Mouse (Mus musculus): ENCODE results near the gene Hectd2. TPM values are rescaled to one million over a fixed set of nuclear protein-coding genes. Genes with fewer than 3 reads are reported as not detected.

Gene Hectd2
- polyA plus RNA-seq, 1 experiment, result 2.6 TPM

DNA sequence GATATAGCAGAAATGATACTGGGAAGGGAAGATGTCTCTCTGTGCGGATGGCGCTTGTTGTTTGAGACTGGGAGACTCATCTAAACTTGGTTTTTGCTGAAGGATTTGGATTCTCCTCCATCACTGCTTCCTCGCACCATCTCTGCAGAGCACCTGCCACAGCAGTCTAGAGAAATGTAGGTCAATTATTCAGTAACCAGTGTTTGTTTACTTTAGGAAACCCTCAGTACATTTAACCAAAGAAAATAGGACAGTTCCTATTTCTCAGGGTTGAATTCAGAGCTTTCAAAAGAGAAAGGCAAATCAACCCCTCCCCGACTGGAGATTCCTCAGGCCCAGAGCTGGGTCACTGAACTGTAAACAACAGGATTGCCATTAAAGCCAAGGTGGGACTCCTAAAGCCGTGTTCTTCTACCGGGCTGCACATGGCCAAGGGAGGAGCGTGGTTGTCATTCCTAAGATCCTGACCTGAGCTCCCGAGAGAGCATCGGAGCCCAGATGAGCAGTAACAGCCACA, 75.0 kb downstream of the Hectd2 start:
- no peak overlapping the region for H3K27ac ChIP-seq (ENCODE audit: control insufficient read depth, insufficient read depth, low read length)
- no peaks in the 10 kb centered on the region for H3K4me1 ChIP-seq (replicated peaks; ENCODE audit: control insufficient read depth, insufficient read depth, low read length)
- H3K36me3 ChIP-seq (ENCODE audit: control insufficient read depth, insufficient read depth, low read length), result no peaks in the 10 kb centered on the region
- DNase-seq, result no peak
- no peak overlapping the region for H3K4me3 ChIP-seq (ENCODE audit: control insufficient read depth, insufficient read depth, low read length)
- 92% methylated on average over 9 of the region's 9 CpGs for WGBS
- no peaks in the 10 kb centered on the region for H3K27me3 ChIP-seq (ENCODE audit: control insufficient read depth, insufficient read depth, low read length)
- TF ChIP-seq POLR2A (IDR thresholded peaks at IDR 0.05; ENCODE audit: control insufficient read depth, extremely low read depth, insufficient read depth, low read length, poor library complexity) (no peak), CTCF (IDR thresholded peaks at IDR 0.05; ENCODE audit: borderline replicate concordance, control insufficient read depth, extremely low read depth, insufficient read depth, low read length, poor library complexity) (no peak)

DNA sequence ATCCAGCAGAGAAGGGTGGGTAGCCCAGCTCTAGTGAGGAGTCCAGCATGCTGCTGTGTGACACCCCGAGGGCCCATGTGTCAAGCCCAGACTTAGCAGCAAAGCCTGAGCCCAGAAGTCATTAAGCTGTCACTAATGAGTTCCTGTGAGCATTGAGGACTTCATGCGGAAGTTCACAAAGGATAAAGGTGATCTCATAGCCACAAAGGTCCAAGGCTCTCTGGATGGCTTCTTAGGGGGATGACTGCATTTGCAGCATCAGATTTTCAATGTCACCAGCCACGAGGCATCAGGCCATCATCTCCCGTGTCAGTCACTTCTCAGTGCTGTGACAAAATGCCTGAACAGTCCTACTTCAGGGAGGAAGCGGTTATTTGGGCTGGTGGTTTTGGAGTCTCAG, 75.9 kb downstream of the Hectd2 start:
- no peaks in the 10 kb centered on the region for H3K4me1 ChIP-seq (replicated peaks; ENCODE audit: control insufficient read depth, insufficient read depth, low read length)
- 85% methylated on average over 5 of the region's 5 CpGs for WGBS
- no peak overlapping the region for H3K4me3 ChIP-seq (ENCODE audit: control insufficient read depth, insufficient read depth, low read length)
- no peak for DNase-seq
- H3K27ac ChIP-seq (ENCODE audit: control insufficient read depth, insufficient read depth, low read length), result no peak overlapping the region
- H3K36me3 ChIP-seq (ENCODE audit: control insufficient read depth, insufficient read depth, low read length), result no peaks in the 10 kb centered on the region
- TF ChIP-seq POLR2A (IDR thresholded peaks at IDR 0.05; ENCODE audit: control insufficient read depth, extremely low read depth, insufficient read depth, low read length, poor library complexity) (no peak), CTCF (IDR thresholded peaks at IDR 0.05; ENCODE audit: borderline replicate concordance, control insufficient read depth, extremely low read depth, insufficient read depth, low read length, poor library complexity) (no peak)
- H3K27me3 ChIP-seq (ENCODE audit: control insufficient read depth, insufficient read depth, low read length), result no peaks in the 10 kb centered on the region

DNA sequence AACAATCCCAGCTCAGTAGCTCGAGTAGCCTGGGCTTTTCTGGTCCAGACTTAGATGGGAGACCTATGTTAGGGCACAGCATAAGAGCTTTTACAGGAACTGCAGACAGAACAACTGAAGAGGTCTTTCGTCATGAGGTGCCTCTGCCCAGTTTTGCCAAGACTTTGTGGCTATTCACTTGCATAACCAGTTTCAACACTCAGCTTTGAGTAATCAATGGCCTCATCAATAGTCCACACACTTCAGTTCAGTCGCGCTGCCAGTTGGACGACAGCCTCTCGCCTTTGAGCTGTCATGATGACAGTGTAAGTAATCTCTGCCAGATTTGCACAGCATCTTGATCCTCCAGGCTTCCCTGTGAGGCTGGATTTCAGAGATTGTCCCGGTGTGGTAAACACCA, 80.3 kb downstream of the Hectd2 start:
- 93% methylated on average over 7 of the region's 7 CpGs for WGBS
- DNase-seq, result no peak
- no peak overlapping the region for H3K4me3 ChIP-seq (ENCODE audit: control insufficient read depth, insufficient read depth, low read length)
- H3K27me3 ChIP-seq (ENCODE audit: control insufficient read depth, insufficient read depth, low read length), result no peaks in the 10 kb centered on the region
- H3K27ac ChIP-seq (ENCODE audit: control insufficient read depth, insufficient read depth, low read length), result no peak overlapping the region
- H3K4me1 ChIP-seq (replicated peaks; ENCODE audit: control insufficient read depth, insufficient read depth, low read length), result no peaks in the 10 kb centered on the region
- H3K36me3 ChIP-seq (ENCODE audit: control insufficient read depth, insufficient read depth, low read length), result no peaks in the 10 kb centered on the region
- TF ChIP-seq POLR2A (IDR thresholded peaks at IDR 0.05; ENCODE audit: control insufficient read depth, extremely low read depth, insufficient read depth, low read length, poor library complexity) (no peak), CTCF (IDR thresholded peaks at IDR 0.05; ENCODE audit: borderline replicate concordance, control insufficient read depth, extremely low read depth, insufficient read depth, low read length, poor library complexity) (no peak)

DNA sequence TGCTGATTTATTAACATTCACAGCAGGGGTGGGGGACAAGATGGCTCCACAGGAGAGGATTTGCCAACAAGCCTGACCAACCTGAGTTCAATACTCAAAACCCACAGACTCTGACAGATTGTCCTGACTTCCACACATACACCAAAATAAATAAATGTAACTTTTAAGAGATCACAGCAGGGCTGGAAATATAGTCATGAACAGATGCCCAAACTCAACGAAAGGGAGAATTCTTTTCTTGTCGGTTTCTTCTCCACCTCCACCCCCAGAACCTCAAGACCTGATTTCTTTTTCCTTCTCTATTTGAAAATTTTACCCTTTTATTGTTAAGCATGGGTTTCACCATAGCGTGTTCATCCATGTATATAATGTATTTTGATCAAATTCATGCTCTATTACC, 82.8 kb downstream of the Hectd2 start:
- Histone ChIP-seq H3K4me1 (replicated peaks; ENCODE audit: control insufficient read depth, insufficient read depth, low read length) (no peaks in the 10 kb centered on the region), H3K27ac (ENCODE audit: control insufficient read depth, insufficient read depth, low read length) (no peak overlapping the region), H3K4me3 (ENCODE audit: control insufficient read depth, insufficient read depth, low read length) (no peak overlapping the region), H3K36me3 (ENCODE audit: control insufficient read depth, insufficient read depth, low read length) (no peaks in the 10 kb centered on the region), H3K27me3 (ENCODE audit: control insufficient read depth, insufficient read depth, low read length) (no peaks in the 10 kb centered on the region)
- WGBS, result 94% methylated on average over 3 of the region's 3 CpGs
- no peak for DNase-seq
- TF ChIP-seq POLR2A (IDR thresholded peaks at IDR 0.05; ENCODE audit: control insufficient read depth, extremely low read depth, insufficient read depth, low read length, poor library complexity) (no peak), CTCF (IDR thresholded peaks at IDR 0.05; ENCODE audit: borderline replicate concordance, control insufficient read depth, extremely low read depth, insufficient read depth, low read length, poor library complexity) (no peak)

DNA sequence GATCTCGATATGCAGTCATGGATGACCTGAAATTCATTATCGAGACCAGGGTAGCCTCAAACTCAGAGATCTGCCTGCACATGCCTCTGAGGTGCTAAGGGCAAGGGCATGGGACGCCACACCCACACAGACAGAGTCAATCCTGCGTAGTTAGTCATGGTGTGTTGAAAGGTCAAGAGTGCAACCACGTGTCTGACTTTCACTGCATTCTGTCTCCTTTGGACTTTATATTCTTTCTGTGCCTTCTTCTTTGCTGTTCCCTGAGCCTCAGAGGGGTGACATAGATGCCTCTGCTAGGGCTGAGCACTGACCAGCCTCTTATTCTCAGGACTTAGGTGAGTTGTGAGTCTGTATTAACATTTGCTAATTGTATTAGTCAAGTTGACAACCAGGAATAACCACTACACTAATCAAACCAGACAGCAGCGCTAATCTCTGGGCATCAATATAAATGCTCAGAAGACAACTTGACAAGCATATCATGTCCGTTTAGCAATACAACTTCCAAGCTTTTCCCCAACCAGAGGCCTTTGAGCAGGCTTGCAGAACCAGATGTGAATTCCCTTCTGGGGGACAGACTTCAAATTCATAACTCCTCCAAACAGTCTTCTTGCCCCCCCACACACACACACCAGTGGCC, 83.6 kb downstream of the Hectd2 start:
- 92% methylated on average over 7 of the region's 7 CpGs for WGBS

DNA sequence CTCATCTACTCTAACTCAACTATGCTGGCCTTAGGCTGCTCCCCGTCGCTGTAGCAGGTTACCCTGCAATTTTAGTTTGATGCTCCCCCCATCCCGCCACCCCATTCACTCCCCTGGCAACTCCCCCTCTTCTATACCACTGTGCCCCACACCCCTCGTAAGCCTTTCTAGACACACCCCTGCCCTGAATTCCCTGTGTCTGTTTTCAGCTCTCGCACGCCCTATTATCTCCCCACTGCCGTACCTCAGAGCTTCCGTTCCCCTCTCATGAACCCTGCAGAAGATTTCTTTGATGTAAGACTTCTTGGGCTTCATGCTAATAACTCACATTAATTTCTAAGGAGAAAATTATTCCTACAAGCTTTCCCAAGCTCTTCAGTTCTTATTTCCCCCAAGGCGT, 84.6 kb downstream of the Hectd2 start:
- no peaks in the 10 kb centered on the region for H3K27me3 ChIP-seq (ENCODE audit: control insufficient read depth, insufficient read depth, low read length)
- TF ChIP-seq CTCF (IDR thresholded peaks at IDR 0.05; ENCODE audit: borderline replicate concordance, control insufficient read depth, extremely low read depth, insufficient read depth, low read length, poor library complexity) (no peak), POLR2A (IDR thresholded peaks at IDR 0.05; ENCODE audit: control insufficient read depth, extremely low read depth, insufficient read depth, low read length, poor library complexity) (no peak)
- H3K36me3 ChIP-seq (ENCODE audit: control insufficient read depth, insufficient read depth, low read length), result no peaks in the 10 kb centered on the region
- no peak overlapping the region for H3K4me3 ChIP-seq (ENCODE audit: control insufficient read depth, insufficient read depth, low read length)
- H3K4me1 ChIP-seq (replicated peaks; ENCODE audit: control insufficient read depth, insufficient read depth, low read length), result no peaks in the 10 kb centered on the region
- no peak for DNase-seq
- WGBS, result 97% methylated on average over 9 of the region's 9 CpGs
- H3K27ac ChIP-seq (ENCODE audit: control insufficient read depth, insufficient read depth, low read length), result no peak overlapping the region

More for the DNA sequence above, 83.6 kb downstream of the Hectd2 start:
- DNase-seq, result no peak
- Histone ChIP-seq H3K4me1 (replicated peaks; ENCODE audit: control insufficient read depth, insufficient read depth, low read length) (no peaks in the 10 kb centered on the region), H3K27me3 (ENCODE audit: control insufficient read depth, insufficient read depth, low read length) (no peaks in the 10 kb centered on the region), H3K4me3 (ENCODE audit: control insufficient read depth, insufficient read depth, low read length) (no peak overlapping the region), H3K36me3 (ENCODE audit: control insufficient read depth, insufficient read depth, low read length) (no peaks in the 10 kb centered on the region), H3K27ac (ENCODE audit: control insufficient read depth, insufficient read depth, low read length) (no peak overlapping the region)
- TF ChIP-seq POLR2A (IDR thresholded peaks at IDR 0.05; ENCODE audit: control insufficient read depth, extremely low read depth, insufficient read depth, low read length, poor library complexity), result no peak
- TF ChIP-seq CTCF (IDR thresholded peaks at IDR 0.05; ENCODE audit: borderline replicate concordance, control insufficient read depth, extremely low read depth, insufficient read depth, low read length, poor library complexity), result no peak

All from thymus, adult 2 months (tissue).